Mouse (Mus musculus): ENCODE measurements around the gene Enthd1.

Gene Enthd1

GRCm38 (mm10) chr15:80574211-80575040 is 9.5 kb upstream of the Enthd1 start:
- no peak for DNase-seq

GRCm38 (mm10) chr15:80572811-80573520 is 8.0 kb upstream of the Enthd1 start:
- DNase-seq: no peak

DNA sequence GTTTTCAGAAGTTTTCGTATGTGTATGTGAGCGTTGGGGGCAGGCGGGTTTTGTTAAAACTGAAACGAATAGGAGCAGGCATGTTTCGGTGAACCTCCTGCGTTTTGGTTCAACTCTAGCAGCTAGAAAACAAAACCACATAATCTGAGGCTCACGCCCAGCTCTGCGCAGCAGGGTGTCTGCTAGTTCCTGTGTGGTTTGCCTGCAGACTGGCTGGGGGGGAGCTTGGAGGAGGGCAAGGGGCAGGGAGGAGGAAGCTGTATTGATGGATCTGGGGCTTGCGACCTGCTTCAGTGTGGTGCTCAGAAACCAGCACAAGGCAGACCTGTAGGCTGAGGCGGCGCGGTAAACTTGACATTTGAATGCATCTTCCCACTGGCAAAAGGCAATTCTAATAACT is 7.3 kb upstream of the Enthd1 start, which contains the start of gene Grap2:
Gene Grap2, plus strand, starts transcription at position 304 of the 400 bp plus-strand sequence.
- no peak for DNase-seq

DNA sequence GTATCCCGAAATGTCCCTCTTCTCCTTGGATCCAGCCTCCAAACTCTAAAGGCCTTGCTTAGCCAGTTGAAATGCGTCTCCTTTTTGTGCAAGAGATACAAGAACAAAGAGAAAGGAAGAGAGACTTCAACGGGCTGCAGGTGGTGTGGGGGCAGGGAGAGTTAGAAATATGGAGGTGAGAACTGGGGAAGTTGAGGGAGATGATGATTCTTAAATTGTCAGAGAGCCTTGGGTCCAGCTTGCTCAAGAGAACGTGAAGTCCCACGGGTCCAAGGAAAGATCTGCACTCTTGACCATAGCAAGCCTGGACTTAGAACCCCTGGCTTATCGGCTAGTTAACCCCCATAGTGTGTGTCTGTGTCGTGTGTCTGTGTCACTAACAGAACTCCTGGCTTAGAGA is 6.7 kb upstream of the Enthd1 start:
- no peak for DNase-seq

GRCm38 (mm10) chr15:80570226-80570625 is 5.3 kb upstream of the Enthd1 start:
- no peak for DNase-seq

- DNase-seq: no peak
Observed at GRCm38 (mm10) chr15:80569205-80569604, 4.2 kb upstream of the Enthd1 start.

- no peak for DNase-seq
Observed at GRCm38 (mm10) chr15:80567731-80568130, 2.8 kb upstream of the Enthd1 start.

DNA sequence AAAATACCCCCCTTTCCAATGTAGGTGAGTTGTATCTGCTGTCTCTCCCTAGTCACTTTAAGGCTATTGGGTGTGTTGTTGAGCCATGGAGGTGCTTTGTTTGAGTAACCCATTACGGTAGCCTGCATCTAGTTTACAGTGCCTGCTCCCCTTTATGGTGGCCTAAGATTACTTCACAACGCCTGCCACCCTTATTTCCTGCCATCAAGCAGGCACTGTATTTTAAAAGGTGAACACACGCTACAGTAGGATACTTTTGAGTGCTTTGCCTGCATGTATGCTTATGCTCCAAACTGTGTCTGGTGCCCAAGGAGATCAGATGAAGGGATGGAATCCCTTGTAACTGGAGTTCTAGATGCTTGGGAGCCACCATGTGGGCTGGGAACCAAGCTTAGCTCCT is 2.2 kb upstream of the Enthd1 start:
- DNase-seq: no peak

DNA sequence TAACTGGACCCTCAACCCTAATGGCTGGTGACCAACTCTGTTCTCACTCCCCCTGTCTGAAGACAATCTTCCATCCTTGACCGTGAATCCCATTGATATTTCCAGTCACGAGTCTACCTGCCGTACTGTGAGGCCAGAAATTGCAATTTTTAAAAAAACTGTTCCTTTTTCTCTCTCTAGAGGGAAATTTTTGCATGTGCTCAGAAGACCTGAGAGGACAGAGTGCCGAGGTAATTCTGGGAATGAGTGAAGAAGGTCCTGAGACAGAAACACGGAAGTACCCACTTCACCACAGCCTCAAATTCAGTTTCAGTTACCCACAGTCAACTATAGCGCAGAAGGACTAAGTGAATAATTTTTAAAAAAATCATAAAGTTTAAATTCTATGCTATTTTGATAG is 1.7 kb upstream of the Enthd1 start:
- DNase-seq: no peak

GRCm38 (mm10) chr15:80563634-80564208 is 1.2 kb downstream of the Enthd1 start:
- DNase-seq: no peak

DNA sequence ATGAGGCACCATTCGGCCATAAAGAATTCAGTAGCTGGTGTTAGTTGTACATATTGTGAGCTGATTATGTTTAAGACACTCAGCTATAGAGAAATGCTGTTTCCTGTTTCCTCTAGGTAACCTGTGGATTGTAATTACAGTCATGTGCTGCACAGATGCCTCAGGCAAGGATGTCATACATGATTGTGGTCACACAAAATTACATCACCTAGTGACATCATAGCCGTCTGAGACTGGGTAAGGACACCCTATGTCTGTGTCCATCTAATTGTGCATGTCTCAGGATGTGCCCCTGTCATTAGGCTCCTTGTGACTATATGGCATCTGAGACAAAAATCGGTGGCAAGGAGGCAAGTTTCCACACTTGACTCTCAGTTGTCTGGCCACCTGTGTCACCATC is 2.5 kb downstream of the Enthd1 start:
- DNase-seq: no peak

DNA sequence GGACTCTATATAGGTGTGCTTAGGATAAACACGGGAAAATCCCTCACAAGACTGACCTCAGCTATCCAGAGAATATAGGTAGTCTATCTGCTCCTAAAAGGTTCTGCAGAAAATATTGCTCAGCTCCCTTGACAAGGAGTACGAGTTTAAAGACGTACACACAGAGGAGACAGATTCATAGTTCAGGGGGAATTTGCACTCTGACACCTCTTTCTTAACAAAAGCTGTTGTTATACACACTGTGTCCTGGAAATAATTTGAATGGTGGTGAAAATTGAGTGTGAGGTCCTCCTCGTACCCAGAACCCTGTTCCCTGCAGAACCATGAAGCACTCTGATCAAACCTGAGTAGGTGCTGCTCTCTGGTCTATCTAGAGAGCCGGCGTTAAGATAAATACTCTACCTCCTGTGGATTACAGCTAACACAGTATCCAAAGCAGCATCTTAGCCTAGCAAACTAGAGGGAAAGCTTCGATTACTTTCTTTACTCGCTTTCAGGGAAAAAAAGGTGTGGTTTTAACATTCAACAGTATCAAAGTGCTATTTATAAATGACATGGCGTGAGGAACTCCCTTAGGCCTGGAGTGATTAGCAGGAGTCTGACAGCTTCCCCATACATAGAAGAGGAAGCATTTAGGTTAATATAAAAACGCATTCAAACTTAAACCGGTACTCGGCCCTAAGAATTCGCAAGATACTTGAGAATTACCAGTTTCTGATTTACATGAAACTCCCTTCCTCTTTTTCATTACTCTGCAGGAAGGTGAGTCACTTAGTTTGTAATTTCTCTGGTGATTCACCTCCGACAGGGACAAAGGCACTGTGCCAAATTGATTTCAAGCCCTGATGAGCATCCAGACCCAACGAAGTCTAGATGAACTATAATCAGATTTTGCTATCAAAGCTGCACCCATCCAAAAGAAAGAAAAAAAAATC is 4.0 kb downstream of the Enthd1 start:
- DNase-seq: no peak

- DNase-seq: no peak
Observed at GRCm38 (mm10) chr15:80559978-80560377, 5.0 kb downstream of the Enthd1 start.

- no peak for DNase-seq
Observed at GRCm38 (mm10) chr15:80559534-80559933, 5.4 kb downstream of the Enthd1 start.

DNA sequence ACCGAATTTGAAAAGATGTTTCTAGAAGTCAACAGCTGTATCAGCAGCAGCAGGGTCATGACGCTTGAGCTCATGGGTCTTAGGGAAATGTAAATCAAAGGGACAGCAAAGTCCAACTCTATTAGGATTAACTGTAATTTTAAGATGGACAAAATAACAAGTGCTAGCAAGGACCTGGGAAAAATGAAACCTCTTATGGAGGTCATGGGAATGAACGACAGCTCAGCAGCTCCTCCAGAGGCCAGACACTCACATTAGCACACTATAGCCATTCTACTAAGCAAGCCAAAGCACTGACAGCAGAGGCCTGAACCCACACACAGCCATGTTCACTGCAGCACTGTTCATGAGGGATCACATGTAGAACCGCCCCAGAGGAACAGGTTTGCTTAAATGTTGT is 7.2 kb downstream of the Enthd1 start:
- no peak for DNase-seq

GRCm38 (mm10) chr15:80556021-80556420 is 8.9 kb downstream of the Enthd1 start:
- DNase-seq: no peak

- DNase-seq: no peak
Observed at GRCm38 (mm10) chr15:80554860-80555822, 9.8 kb downstream of the Enthd1 start.

GRCm38 (mm10) chr15:80545430-80545829 is 19.5 kb downstream of the Enthd1 start:
- no peak for DNase-seq

GRCm38 (mm10) chr15:80544115-80544514 is 20.8 kb downstream of the Enthd1 start:
- no peak for DNase-seq

DNA sequence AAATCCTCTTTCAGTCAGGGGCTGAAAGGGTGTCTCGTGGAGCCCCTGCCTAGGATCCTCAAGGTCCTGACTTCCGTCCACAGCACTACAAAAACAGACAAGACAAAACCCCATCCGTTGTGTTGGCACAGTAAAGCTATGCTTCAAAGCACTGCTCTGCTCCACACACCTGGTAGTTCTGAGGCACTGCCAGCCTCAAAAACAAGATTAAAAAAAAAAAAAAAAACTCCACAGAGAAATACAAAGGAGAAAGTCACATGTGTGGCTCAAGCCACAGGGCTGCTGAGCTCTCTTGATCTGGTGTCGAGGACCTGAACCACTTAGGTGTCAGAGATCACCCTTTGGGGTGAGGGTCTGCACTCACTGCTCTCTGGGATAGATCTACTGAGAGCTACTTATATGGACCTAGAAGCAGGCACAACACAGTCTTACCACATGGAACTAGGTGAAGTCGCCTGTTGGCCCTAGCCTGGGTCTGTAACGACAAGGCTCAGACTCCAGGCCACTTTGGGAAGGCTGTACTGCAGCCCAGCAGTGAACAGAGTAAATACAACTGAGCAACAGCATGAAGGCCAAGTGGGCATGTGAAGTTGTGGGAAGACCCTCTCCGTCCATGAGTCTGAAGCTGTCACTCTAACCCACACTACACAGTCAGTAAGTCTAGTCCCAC is 26.1 kb downstream of the Enthd1 start:
- no peak for DNase-seq

DNA sequence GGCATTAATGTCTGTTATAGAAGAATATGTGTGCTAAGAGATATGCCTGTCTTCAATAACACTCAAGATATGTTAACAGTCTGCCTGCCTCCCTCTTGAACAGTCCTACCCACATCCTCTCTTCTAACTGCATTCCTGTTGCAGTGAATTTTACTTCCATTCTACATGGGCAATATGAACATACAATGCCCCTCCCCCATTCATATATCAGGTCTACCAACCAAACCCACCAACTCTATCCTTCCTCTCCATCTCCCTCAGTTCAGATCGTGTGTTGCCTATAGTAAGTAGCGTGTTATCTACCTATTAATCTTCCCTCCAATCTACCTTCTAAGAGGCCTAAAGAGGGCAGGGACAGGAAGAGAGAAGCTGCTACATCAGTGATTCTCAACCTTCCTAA is 26.9 kb downstream of the Enthd1 start:
- DNase-seq: no peak
